Mouse (Mus musculus) heart, adult 2 months (tissue): Measurements from ENCODE around the gene Gm42688. TPM values are rescaled to one million over a fixed set of nuclear protein-coding genes. Genes with fewer than 3 reads are reported as not detected.
A peak's percentile ranks its signal among the peaks of the same experiment; 100 is the strongest.

Experiments used
- DNase-seq, 2 experiments: peaks; one replicate each; pipeline ENCODE4 v3.0.0; 2021
- H3K27ac ChIP-seq: fragments of 200-600 bp; 2 replicates; pipeline ENCODE4 v1.8.1; 2022
- H3K27me3 ChIP-seq: fragments of 200-500 bp; 2 replicates; pipeline ENCODE4 v1.6.1; 2012; ENCODE audit warnings: mild to moderate bottlenecking, low read length, inconsistent platforms, mixed read lengths; ENCODE audit not compliant: control insufficient read depth, insufficient read depth
- H3K36me3 ChIP-seq: fragments of 200-500 bp; 2 replicates; pipeline ENCODE4 v1.6.1; 2012; ENCODE audit warnings: low read length, inconsistent platforms; ENCODE audit not compliant: control insufficient read depth, insufficient read depth
- H3K4me1 ChIP-seq: fragments of 200-500 bp; 2 replicates; pipeline ENCODE4 v1.6.1; 2011; ENCODE audit warnings: low read length; ENCODE audit not compliant: control insufficient read depth, insufficient read depth
- H3K4me3 ChIP-seq: fragments of 200-600 bp; 2 replicates; pipeline ENCODE4 v1.8.1; 2022
- H3K79me2 ChIP-seq: fragments of 200-500 bp; replicated peaks from 2 replicates; pipeline ENCODE4 v1.6.1; 2012; ENCODE audit warnings: mild to moderate bottlenecking, inconsistent platforms, low read length, moderate library complexity, mixed read lengths; ENCODE audit not compliant: control insufficient read depth, insufficient read depth
- H3K9ac ChIP-seq: fragments of 200-500 bp; 2 replicates; pipeline ENCODE4 v1.6.1; 2012; ENCODE audit warnings: low read depth, mild to moderate bottlenecking, control low read depth, inconsistent platforms, low read length, mixed read lengths
- CTCF ChIP-seq: fragments of 200-600 bp; IDR thresholded peaks from 2 replicates; pipeline ENCODE4 v1.8.1; 2022; ENCODE audit warnings: antibody characterized with exemption, mild to moderate bottlenecking, moderate library complexity
- EP300 ChIP-seq: fragments of 200-500 bp; IDR thresholded peaks from 2 replicates; pipeline ENCODE4 v1.6.1; 2011; ENCODE audit warnings: low read depth, low read length, control low read depth; ENCODE audit not compliant: insufficient read depth
- POLR2A ChIP-seq: fragments of 200-500 bp; IDR thresholded peaks from 2 replicates; pipeline ENCODE4 v1.6.1; 2011; ENCODE audit warnings: mild to moderate bottlenecking, low read depth, low read length, control low read depth; ENCODE audit not compliant: insufficient read depth
- WGBS: fragments of 180-500 bp; shearing (Covaris S2); methylation state at CpG from one replicate; pipeline ENCODE4 v1.1.7; 2018; 5-methylcytosine and 5-hydroxymethylcytosine counted together
- intact Hi-C: fragments of 180-260 bp; cut with DNase I; formaldehyde crosslinking; loops from one replicate; pipeline ENCODE4 v1.15.1; 2025
- polyA plus RNA-seq: library from polyadenylated mRNA; depleted of rRNA; stranded (reverse); fragments of >200 nt; gene quantifications from 2 replicates; pipeline ENCODE4 v1.2.3, GENCODE M21; 2012
- total RNA-seq, 2 experiments: library from RNA; stranded (reverse); gene quantifications; 2 replicates each; pipeline ENCODE4 v1.2.3; 2021

Gm42688 gene
- total and polyA plus RNA-seq, 3 experiments: 0.80 to 1.6 (median 0.94) TPM

- no peak overlapping the region for H3K27ac ChIP-seq
- TF ChIP-seq EP300 (no peak), CTCF (no peak), POLR2A (0 out of 2 replicates have a peak, but pooled peaks have one; percentile 5)
- no peak overlapping the region for H3K9ac ChIP-seq
- no peaks in the 10 kb centered on the region; the same call in 1 of the 2 replicates for H3K27me3 ChIP-seq
- H3K4me1 ChIP-seq: peaks cover 4% of the 10 kb centered on the region
- intact Hi-C loops: no loop called here
- DNase-seq: no peak
- H3K36me3 ChIP-seq: no peaks in the 10 kb centered on the region
- H3K79me2 ChIP-seq: no peaks in the 10 kb centered on the region; the same call in 1 of the 2 replicates
- no peak overlapping the region for H3K4me3 ChIP-seq
- WGBS: 81% methylated on average over 2 of the region's 2 CpGs
Observed at GRCm38 (mm10) chr6:83058725-83059124, 42.7 kb upstream of the Gm42688 start.

DNA sequence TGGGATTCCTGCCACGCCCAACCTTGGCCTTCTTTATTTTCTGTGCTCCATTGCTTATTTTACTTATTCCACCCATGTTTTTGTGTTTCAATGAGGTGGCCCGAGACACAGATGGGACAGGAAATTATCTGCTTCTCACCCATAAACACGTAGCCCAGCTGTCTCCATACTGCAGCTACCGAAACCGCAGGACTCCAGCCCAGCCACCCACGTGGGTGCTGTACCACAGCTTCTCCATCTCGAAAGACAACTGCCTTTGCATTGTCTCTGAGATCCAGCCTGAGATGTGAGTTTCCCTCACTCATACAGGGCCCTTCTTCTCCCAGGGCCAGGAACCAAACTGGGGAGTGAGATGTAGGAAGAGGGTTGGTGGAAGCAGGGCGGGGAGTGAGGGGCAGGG lies 35.4 kb upstream of the Gm42688 start:
- intact Hi-C loops: no loop called here
- Histone ChIP-seq H3K27me3 (peaks cover 33% of the 10 kb centered on the region), H3K4me1 (no peaks in the 10 kb centered on the region), H3K4me3 (no peak overlapping the region), H3K36me3 (no peaks in the 10 kb centered on the region), H3K79me2 (no peaks in the 10 kb centered on the region), H3K27ac (no peak overlapping the region), H3K9ac (no peak overlapping the region)
- WGBS: 40% methylated on average over 8 of the region's 8 CpGs
- TF ChIP-seq POLR2A: no peak
- no peak for TF ChIP-seq CTCF
- no peak for TF ChIP-seq EP300
- DNase-seq: no peak

GRCm38 (mm10) chr6:83066441-83066840 lies 35.0 kb upstream of the Gm42688 start:
- no peak for DNase-seq

GRCm38 (mm10) chr6:83068221-83068620 lies 33.2 kb upstream of the Gm42688 start:
- H3K27ac ChIP-seq: no peak overlapping the region
- H3K36me3 ChIP-seq: no peaks in the 10 kb centered on the region
- H3K9ac ChIP-seq: no peak overlapping the region
- WGBS: 27% methylated on average over 8 of the region's 8 CpGs
- H3K4me1 ChIP-seq: no peaks in the 10 kb centered on the region
- no peaks in the 10 kb centered on the region for H3K79me2 ChIP-seq
- no peak overlapping the region for H3K4me3 ChIP-seq
- peaks cover 45% of the 10 kb centered on the region for H3K27me3 ChIP-seq
- intact Hi-C loops: no loop called here
- no peak for DNase-seq
- no peak for TF ChIP-seq EP300
- TF ChIP-seq CTCF: no peak
- no peak for TF ChIP-seq POLR2A

More at GRCm38 (mm10) chr6:83066441-83066840, 35.0 kb upstream of the Gm42688 start:
- Histone ChIP-seq H3K79me2 (no peaks in the 10 kb centered on the region), H3K27me3 (peaks cover 38% of the 10 kb centered on the region), H3K36me3 (no peaks in the 10 kb centered on the region), H3K4me3 (no peak overlapping the region), H3K27ac (no peak overlapping the region), H3K9ac (no peak overlapping the region), H3K4me1 (no peaks in the 10 kb centered on the region)
- 32% methylated on average over 6 of the region's 6 CpGs for WGBS
- no peak for TF ChIP-seq EP300
- TF ChIP-seq POLR2A: no peak
- no peak for TF ChIP-seq CTCF
- intact Hi-C loops: no loop called here

GRCm38 (mm10) chr6:83068706-83069487 lies 32.5 kb upstream of the Gm42688 start:
- H3K4me3 ChIP-seq: peak overlapping the region; percentile 14; the same call in 1 of the 2 replicates
- WGBS: 3% methylated on average over 80 of the region's 81 CpGs
- no peak for DNase-seq
- TF ChIP-seq CTCF: no peak
- TF ChIP-seq POLR2A: no peak
- no peak for TF ChIP-seq EP300
- no peaks in the 10 kb centered on the region for H3K79me2 ChIP-seq
- H3K27me3 ChIP-seq: peaks cover 45% of the 10 kb centered on the region
- H3K36me3 ChIP-seq: no peaks in the 10 kb centered on the region
- no peak overlapping the region for H3K27ac ChIP-seq
- H3K9ac ChIP-seq: peak overlapping the region; percentile 36; the same call in 1 of the 2 replicates
- no peaks in the 10 kb centered on the region for H3K4me1 ChIP-seq
- intact Hi-C loops: no loop called here

- H3K4me1 ChIP-seq: no peaks in the 10 kb centered on the region
- no peak overlapping the region for H3K27ac ChIP-seq
- no peak overlapping the region for H3K9ac ChIP-seq
- H3K36me3 ChIP-seq: no peaks in the 10 kb centered on the region
- peak in 1 of 2 experiments; percentile 44 for DNase-seq
- intact Hi-C loops: no loop called here
- H3K27me3 ChIP-seq: peaks cover 42% of the 10 kb centered on the region
- TF ChIP-seq POLR2A (no peak), CTCF (no peak), EP300 (no peak)
- H3K4me3 ChIP-seq: no peak overlapping the region
- 2% methylated on average over 69 of the region's 69 CpGs for WGBS
- H3K79me2 ChIP-seq: no peaks in the 10 kb centered on the region
Observed at GRCm38 (mm10) chr6:83069488-83070246, 31.8 kb upstream of the Gm42688 start.
